Mouse (Mus musculus) gastrocnemius, postnatal 36 days (tissue): Measurements from ENCODE around the gene Prickle3. TPM values are rescaled to one million over a fixed set of nuclear protein-coding genes. Genes with fewer than 3 reads are reported as not detected.

Experiments used
- DNase-seq, 2 experiments: peaks; one replicate each; pipeline ENCODE4 v3.0.0; 2022
- intact Hi-C: fragments of 180-260 bp; cut with DNase I; formaldehyde crosslinking; loops from one replicate; pipeline ENCODE4 v1.15.1; 2025
- long read RNA-seq, 2 experiments: library from polyadenylated mRNA; stranded (forward); transcript quantifications; one replicate each; pipeline ENCODE4 v2.0.0; 2021
- total RNA-seq, 2 experiments: library from RNA; stranded (reverse); gene quantifications; 2 replicates each; pipeline ENCODE4 v1.2.3; 2021

Prickle3 gene
- total RNA-seq, result 10 to 100 TPM; 23.1 to 24.9 TPM
- long read RNA-seq, experiment 1, transcript Prickle3-201 (9 exons, 2,301 nt), result major isoform, 12 of 54 reads
- long read RNA-seq, experiment 1, partial matches to known transcripts, result 1 of 54 reads
- long read RNA-seq, experiment 1, other reads (novel, unspliced or antisense), result 40 of 54 reads
- long read RNA-seq, experiment 2, transcript Prickle3-201 (9 exons, 2,301 nt), result major isoform, 16 of 56 reads
- long read RNA-seq, experiment 2, partial matches to known transcripts, result 33 of 56 reads
- long read RNA-seq, experiment 2, other reads (novel, unspliced or antisense), result 6 of 56 reads

DNA sequence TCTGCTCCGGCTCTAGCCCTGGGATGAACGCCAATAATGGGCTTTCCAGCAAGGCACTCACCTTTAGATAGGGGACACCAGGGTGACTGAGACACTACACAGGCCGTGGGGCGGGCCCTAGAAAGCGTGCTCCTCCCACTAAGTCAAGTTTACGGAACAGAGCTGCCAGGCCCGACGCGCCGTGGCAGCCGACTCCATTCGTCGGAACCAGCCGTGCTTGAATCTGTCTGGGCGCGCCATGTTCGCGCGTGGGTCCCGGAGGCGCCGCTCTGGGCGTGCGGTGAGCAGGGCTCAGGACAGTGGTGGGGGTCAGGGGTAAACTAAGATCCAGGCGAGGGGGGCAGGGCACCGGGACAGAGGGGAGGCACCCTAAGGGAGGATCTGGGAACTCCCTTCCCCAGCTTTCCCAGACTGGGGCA is at the start of gene Prickle3:
Gene Prickle3, plus strand, starts transcription at position 40 of the 419 bp plus-strand sequence.
- intact Hi-C loops, result no loop called here

DNA sequence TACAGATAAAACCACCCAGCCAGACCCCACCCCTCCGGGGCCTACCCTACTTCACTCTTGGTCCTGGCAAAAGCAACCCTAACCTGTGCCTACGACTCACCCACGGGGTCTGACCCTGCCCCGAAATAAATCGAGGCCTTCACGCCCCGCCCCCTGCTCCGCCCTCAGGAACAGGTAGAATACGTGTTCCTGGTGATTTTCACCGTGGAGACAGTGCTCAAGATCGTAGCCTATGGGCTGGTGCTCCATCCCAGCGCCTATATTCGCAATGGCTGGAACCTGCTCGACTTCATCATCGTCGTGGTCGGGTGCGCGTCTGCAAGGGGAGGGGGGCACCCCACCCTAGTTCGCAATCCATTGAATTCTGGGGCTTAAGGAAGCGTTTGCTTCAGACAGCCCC is 47.0 kb upstream of the Prickle3 start:
- DNase-seq, result no peak
- intact Hi-C loops, result no loop called here

More for the DNA sequence above, at the start of gene Prickle3:
- DNase-seq, result peak; percentile 60 to 61

- no peak for DNase-seq
- intact Hi-C loops, result no loop called here
Observed at GRCm38 (mm10) chrX:7610536-7611258, 46.4 kb upstream of the Prickle3 start.

DNA sequence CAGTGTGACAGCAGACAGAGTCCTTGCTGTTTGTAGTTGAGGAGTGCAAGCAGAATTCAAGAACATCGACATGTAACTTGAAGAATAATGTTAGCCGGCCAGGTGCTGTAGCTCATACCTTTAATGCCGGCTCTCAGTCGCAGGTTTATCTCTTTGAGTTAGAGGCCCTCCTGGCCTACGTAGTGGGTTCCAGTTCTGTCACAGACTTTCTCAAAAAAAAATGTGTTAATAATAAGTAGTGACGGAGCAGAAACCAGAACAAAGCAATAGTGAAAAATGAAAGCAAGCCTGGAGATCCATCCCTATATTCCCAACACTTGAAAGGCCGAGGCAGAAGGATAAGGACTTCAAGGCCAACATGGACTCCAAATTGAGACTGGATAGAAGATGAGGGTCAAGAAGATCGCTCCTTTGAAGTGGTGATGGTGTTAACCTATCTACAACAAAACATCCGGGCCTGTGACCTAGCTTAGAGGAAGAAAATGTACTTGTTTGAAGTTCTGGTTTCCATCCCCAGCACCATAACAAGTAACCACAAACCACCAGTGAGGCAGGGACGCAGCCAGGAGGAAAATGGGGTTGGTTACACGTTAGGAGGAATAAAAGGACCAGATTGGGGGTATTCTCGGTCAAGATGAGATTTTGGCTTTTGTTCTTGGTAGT is 39.0 kb upstream of the Prickle3 start:
- no peak for DNase-seq
- intact Hi-C loops, result no loop called here

GRCm38 (mm10) chrX:7632560-7632959 is 24.5 kb upstream of the Prickle3 start:
- intact Hi-C loops, result loop anchor here (10.0 kb wide), 1 partner anchor 158 kb away; no protein-coding TSS in a partner anchor
- DNase-seq, result no peak

DNA sequence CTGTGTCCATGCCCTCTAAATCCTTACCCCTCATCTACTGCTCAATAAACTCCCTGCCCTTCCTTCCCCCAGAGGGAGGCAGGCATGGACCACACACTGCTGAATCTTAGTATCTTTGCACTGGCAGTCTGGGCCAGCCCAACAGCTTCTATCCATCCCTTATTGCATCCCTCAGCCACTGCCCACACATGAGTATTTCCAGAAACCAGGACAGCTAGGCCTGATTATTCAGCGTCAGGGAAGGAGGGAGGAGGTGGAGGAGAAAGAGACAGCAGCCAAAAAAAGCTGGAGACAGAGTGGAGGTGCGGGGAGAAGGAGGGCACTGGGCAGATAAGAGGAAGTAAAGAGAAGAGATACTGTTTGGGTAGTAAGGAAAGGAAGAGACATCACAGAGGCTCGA is 22.0 kb upstream of the Prickle3 start:
- no peak for DNase-seq
- intact Hi-C loops, result loop anchor here (10.0 kb wide), 1 partner anchor 160 kb away; no protein-coding TSS in a partner anchor

GRCm38 (mm10) chrX:7638401-7639091 is 18.5 kb upstream of the Prickle3 start, which contains the start of gene Syp:
TSS of gene Syp (plus strand) at chrX:7638471.
- intact Hi-C loops, result loop anchor here (10.0 kb wide), 1 partner anchor 164 kb away; no protein-coding TSS in a partner anchor
- DNase-seq, result peak; percentile 21 to 43

DNA sequence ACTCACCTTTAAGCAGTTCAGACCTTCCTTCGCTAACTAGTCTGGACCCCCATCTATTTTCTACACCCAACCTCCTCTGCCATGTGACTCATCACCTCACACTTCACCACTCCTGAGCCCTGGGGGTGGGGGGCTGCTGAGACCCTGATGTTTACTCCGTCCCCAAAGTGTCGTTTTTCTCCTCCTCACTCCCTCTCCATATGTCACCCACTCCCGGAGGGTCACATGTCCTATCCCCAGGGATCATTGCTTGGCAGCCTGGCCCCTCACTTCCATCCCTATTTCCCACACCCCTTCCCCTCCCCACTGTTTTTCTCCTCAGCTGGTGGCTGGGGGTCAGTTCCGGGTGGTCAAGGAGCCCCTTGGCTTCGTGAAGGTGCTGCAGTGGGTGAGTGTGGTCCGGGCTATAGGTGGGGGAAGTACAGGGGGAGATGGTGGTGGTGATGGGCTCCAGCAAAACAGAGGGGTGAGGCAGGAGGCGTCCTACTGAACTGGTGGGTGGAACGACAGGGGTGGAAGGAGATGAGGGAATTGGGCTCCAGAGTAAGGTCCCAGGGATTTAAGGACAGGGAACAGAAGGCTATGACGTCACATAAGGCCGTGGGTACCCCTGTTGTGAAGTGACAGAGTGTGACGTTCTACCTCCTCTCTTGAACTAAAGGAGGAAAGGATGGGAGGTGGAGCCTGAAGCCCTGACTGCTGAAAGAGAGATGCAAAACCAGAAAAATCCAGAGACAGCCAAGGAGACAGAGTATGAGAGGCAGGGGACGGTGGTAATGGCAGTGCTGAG is 17.3 kb upstream of the Prickle3 start:
- DNase-seq, result no peak
- intact Hi-C loops, result loop anchor here (10.0 kb wide), 1 partner anchor 165 kb away; no protein-coding TSS in a partner anchor

DNA sequence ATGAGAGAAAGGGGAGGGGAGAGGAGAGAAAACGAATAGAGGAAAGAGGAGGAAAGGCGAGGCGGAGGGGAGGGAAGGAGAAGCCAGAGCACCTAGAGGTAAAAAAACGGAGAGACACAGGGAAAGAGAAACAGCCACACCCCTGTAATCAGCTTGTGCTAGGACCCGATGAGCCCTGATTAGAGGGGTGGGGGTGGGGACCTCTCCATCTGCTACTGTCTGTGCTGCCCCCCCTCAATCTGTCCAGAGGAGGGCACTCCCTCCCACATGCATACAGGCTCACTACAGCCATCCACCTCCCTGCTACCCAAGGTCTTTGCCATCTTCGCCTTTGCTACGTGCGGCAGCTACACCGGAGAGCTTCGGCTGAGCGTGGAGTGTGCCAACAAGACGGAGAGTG is 16.3 kb upstream of the Prickle3 start:
- no peak for DNase-seq

DNA sequence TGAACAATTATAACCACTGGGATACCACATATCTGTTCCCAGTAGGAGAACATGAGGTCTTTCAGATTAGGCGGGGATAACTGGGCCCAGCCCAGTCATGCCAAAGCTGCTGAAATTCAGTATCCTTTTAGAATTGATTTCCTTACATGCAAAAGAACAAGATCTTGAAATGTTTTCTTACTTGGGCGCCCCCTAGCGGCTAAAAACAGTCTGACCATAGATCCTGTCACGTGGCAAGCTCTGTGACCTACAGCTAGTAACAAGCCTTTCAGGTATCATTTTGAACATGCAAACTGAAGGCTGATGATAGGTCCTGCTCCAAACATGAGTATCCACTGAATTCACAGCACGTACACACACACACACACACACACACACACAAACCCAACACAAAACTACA is 11.7 kb upstream of the Prickle3 start:
- intact Hi-C loops, result loop anchor here (2.0 kb wide), 1 partner anchor 223 kb away; no protein-coding TSS in a partner anchor
- DNase-seq, result peak; percentile 58 to 62

More for the DNA sequence above, 16.3 kb upstream of the Prickle3 start:
- intact Hi-C loops, result no loop called here

DNA sequence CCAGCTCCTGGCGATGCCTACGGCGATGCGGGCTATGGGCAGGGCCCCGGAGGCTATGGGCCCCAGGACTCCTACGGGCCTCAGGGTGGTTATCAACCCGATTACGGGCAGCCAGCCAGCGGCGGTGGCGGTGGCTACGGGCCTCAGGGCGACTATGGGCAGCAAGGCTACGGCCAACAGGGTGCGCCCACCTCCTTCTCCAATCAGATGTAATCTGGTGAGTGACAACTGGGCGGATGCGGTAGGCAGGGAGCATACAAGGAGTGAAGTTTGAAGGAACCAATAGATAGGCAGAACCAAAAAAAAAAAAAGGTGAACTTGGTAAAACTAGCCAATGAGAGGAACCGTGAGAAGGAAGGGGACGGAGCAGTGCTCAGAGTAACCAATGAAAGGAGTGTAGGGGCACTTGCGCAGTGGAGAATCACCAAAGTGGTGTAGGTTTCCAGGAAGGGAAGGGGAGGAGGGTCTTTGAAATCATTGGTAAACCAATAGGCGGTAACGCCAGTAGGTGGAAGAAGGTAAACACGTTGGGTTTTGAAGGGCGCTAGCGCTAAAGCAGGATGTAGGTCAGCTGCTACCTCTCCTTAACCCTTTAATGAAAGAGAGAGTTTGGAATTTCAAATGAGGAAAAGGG is 8.3 kb upstream of the Prickle3 start:
- peak; percentile 74 to 76 for DNase-seq
- intact Hi-C loops, result no loop called here

DNA sequence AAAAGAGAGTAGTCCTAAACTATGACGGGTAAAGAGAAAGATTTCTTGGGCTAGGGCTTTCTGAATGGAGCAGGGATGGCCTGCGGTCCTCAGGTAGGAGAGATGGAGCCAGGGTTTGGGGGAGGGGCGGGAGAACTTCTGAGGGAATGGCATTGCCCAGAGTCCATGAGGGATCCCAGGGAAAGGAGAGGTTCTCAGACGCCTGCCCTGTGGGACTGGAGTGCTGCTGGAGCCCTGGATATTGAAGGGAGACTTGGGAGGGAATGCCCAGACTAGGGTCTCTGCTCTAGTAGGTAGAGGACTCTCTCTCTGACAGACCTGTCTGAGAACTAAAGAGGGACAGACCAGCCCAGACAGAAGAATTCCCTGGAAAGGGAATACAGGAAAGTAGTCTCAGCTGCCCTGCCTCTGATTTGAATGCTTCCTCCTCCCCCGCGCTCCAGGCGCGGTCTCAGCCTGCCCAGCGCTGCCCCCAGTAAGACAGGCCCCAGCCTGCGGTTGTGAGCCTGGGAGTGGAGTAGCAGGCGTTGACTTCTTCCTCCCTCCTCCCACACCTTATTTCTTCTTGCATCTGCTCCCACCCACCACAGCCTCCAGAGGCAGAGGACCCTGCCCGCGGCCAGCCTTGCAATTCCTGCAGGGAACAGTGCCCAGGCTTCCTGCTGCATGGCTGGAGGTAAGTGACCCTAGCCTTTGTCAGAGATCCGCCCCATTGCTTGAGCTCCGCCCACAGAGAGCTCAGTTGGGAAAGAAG is 1.1 kb downstream of the Prickle3 start:
- DNase-seq, result peak; percentile 44 to 45
- intact Hi-C loops, result no loop called here

- DNase-seq, result peak in 1 of 2 experiments; percentile 29
- intact Hi-C loops, result no loop called here
Observed at GRCm38 (mm10) chrX:7658785-7659589, 1.9 kb downstream of the Prickle3 start.

- peak in 1 of 2 experiments; percentile 23 for DNase-seq
- intact Hi-C loops, result no loop called here
Observed at GRCm38 (mm10) chrX:7661086-7661485, 4.0 kb downstream of the Prickle3 start.

GRCm38 (mm10) chrX:7662936-7663335 is 5.9 kb downstream of the Prickle3 start:
- intact Hi-C loops, result no loop called here
- no peak for DNase-seq

GRCm38 (mm10) chrX:7664791-7665190 is 7.7 kb downstream of the Prickle3 start:
- intact Hi-C loops, result no loop called here
- DNase-seq, result no peak

GRCm38 (mm10) chrX:7665739-7666502 is 8.9 kb downstream of the Prickle3 start:
- intact Hi-C loops, result no loop called here
- no peak for DNase-seq
